Mouse (Mus musculus): Measurements from ENCODE around the gene Cmip. TPM values are rescaled to one million over a fixed set of nuclear protein-coding genes. Genes with fewer than 3 reads are reported as not detected.
A peak's percentile ranks its signal among the peaks of the same experiment; 100 is the strongest.

Cmip gene
- polyA plus RNA-seq, 1 experiment from 2014 or later = 21.8 TPM

- no peaks in the 10 kb centered on the region for H3K27me3 ChIP-seq
- WGBS = 87% methylated on average over 12 of the region's 12 CpGs
- H3K4me1 ChIP-seq = peaks cover 75% of the 10 kb centered on the region
- H3K4me3 ChIP-seq (replicated peaks) = no peak overlapping the region
- H3K9ac ChIP-seq = no peak overlapping the region
- no peak overlapping the region for H3K27ac ChIP-seq
- no peaks in the 10 kb centered on the region for H3K36me3 ChIP-seq
- no peaks in the 10 kb centered on the region for H3K9me3 ChIP-seq (replicated peaks)
- H3K4me2 ChIP-seq = no peak overlapping the region
- ATAC-seq (replicated peaks; ENCODE audit: low FRiP score) = no peak
These were observed 44.7 kb downstream of the Cmip start for GRCm38 (mm10) chr8:117301457-117302041.

GRCm38 (mm10) chr8:117302072-117302471 lies 45.2 kb downstream of the Cmip start:
- H3K27ac ChIP-seq = no peak overlapping the region

GRCm38 (mm10) chr8:117303666-117304065 lies 46.8 kb downstream of the Cmip start:
- Histone ChIP-seq H3K9me3 (replicated peaks) (no peaks in the 10 kb centered on the region), H3K9ac (no peak overlapping the region), H3K4me2 (no peak overlapping the region), H3K4me1 (peaks cover 79% of the 10 kb centered on the region), H3K36me3 (no peaks in the 10 kb centered on the region), H3K27ac (peak overlapping the region; percentile 57), H3K27me3 (no peaks in the 10 kb centered on the region), H3K4me3 (replicated peaks) (no peak overlapping the region)
- no peak for ATAC-seq (replicated peaks; ENCODE audit: low FRiP score)
- WGBS = 37% methylated on average over 9 of the region's 9 CpGs

More at GRCm38 (mm10) chr8:117302072-117302471, 45.2 kb downstream of the Cmip start:
- H3K4me1 ChIP-seq = peaks cover 78% of the 10 kb centered on the region
- ATAC-seq (replicated peaks; ENCODE audit: low FRiP score) = no peak
- H3K4me2 ChIP-seq = no peak overlapping the region
- H3K27me3 ChIP-seq = no peaks in the 10 kb centered on the region
- H3K36me3 ChIP-seq = no peaks in the 10 kb centered on the region
- no peak overlapping the region for H3K4me3 ChIP-seq (replicated peaks)
- 80% methylated on average over 11 of the region's 11 CpGs for WGBS
- no peaks in the 10 kb centered on the region for H3K9me3 ChIP-seq (replicated peaks)
- H3K9ac ChIP-seq = no peak overlapping the region

- no peaks in the 10 kb centered on the region for H3K36me3 ChIP-seq
- WGBS = 54% methylated on average over 5 of the region's 5 CpGs
These were observed 48.5 kb downstream of the Cmip start for GRCm38 (mm10) chr8:117305405-117305804.

GRCm38 (mm10) chr8:117306756-117307155 lies 49.9 kb downstream of the Cmip start:
- H3K9ac ChIP-seq = no peak overlapping the region
- no peak overlapping the region for H3K27ac ChIP-seq
- no peaks in the 10 kb centered on the region for H3K27me3 ChIP-seq
- WGBS = 91% methylated on average over 7 of the region's 7 CpGs
- H3K4me2 ChIP-seq = no peak overlapping the region
- H3K4me1 ChIP-seq = peaks cover 64% of the 10 kb centered on the region
- no peak overlapping the region for H3K4me3 ChIP-seq (replicated peaks)
- ATAC-seq (replicated peaks; ENCODE audit: low FRiP score) = no peak
- no peaks in the 10 kb centered on the region for H3K36me3 ChIP-seq
- H3K9me3 ChIP-seq (replicated peaks) = no peaks in the 10 kb centered on the region

More at GRCm38 (mm10) chr8:117305405-117305804, 48.5 kb downstream of the Cmip start:
- H3K4me2 ChIP-seq = no peak overlapping the region
- no peak overlapping the region for H3K4me3 ChIP-seq (replicated peaks)
- H3K9me3 ChIP-seq (replicated peaks) = no peaks in the 10 kb centered on the region
- H3K27me3 ChIP-seq = no peaks in the 10 kb centered on the region
- no peak for ATAC-seq (replicated peaks; ENCODE audit: low FRiP score)
- no peak overlapping the region for H3K27ac ChIP-seq
- no peak overlapping the region for H3K9ac ChIP-seq
- peaks cover 76% of the 10 kb centered on the region for H3K4me1 ChIP-seq

- Histone ChIP-seq H3K9me3 (replicated peaks) (no peaks in the 10 kb centered on the region), H3K4me1 (peaks cover 60% of the 10 kb centered on the region), H3K9ac (no peak overlapping the region), H3K27me3 (no peaks in the 10 kb centered on the region), H3K27ac (0 out of 2 replicates have a peak overlapping the region, but pooled peaks have one; percentile 74), H3K4me3 (replicated peaks) (no peak overlapping the region), H3K4me2 (no peak overlapping the region), H3K36me3 (no peaks in the 10 kb centered on the region)
- ATAC-seq (replicated peaks; ENCODE audit: low FRiP score) = no peak
- WGBS = 71% methylated on average over 8 of the region's 8 CpGs
These were observed 50.4 kb downstream of the Cmip start for GRCm38 (mm10) chr8:117307221-117307620.

GRCm38 (mm10) chr8:117308303-117309095 lies 51.6 kb downstream of the Cmip start:
- H3K4me1 ChIP-seq = peaks cover 53% of the 10 kb centered on the region
- H3K27me3 ChIP-seq = no peaks in the 10 kb centered on the region
- H3K4me3 ChIP-seq (replicated peaks) = no peak overlapping the region
- WGBS = 44% methylated on average over 13 of the region's 13 CpGs
- no peaks in the 10 kb centered on the region for H3K36me3 ChIP-seq
- H3K9me3 ChIP-seq (replicated peaks) = no peaks in the 10 kb centered on the region
- H3K4me2 ChIP-seq = no peak overlapping the region
- no peak for ATAC-seq (replicated peaks; ENCODE audit: low FRiP score)
- peak overlapping the region; percentile 74 for H3K27ac ChIP-seq
- H3K9ac ChIP-seq = no peak overlapping the region

GRCm38 (mm10) chr8:117309653-117310274 lies 52.9 kb downstream of the Cmip start:
- Histone ChIP-seq H3K4me3 (replicated peaks) (no peak overlapping the region), H3K9ac (no peak overlapping the region), H3K9me3 (replicated peaks) (no peaks in the 10 kb centered on the region), H3K27me3 (no peaks in the 10 kb centered on the region), H3K4me1 (peaks cover 53% of the 10 kb centered on the region), H3K36me3 (no peaks in the 10 kb centered on the region), H3K4me2 (no peak overlapping the region), H3K27ac (no peak overlapping the region)
- 82% methylated on average over 12 of the region's 12 CpGs for WGBS
- ATAC-seq (replicated peaks; ENCODE audit: low FRiP score) = no peak

- no peak overlapping the region for H3K4me2 ChIP-seq
- H3K9ac ChIP-seq = no peak overlapping the region
- H3K36me3 ChIP-seq = no peaks in the 10 kb centered on the region
- no peak overlapping the region for H3K4me3 ChIP-seq (replicated peaks)
- H3K9me3 ChIP-seq (replicated peaks) = no peaks in the 10 kb centered on the region
- peaks cover 59% of the 10 kb centered on the region for H3K4me1 ChIP-seq
- no peaks in the 10 kb centered on the region for H3K27me3 ChIP-seq
- 77% methylated on average over 8 of the region's 8 CpGs for WGBS
- no peak overlapping the region for H3K27ac ChIP-seq
- ATAC-seq (replicated peaks; ENCODE audit: low FRiP score) = no peak
These were observed 54.2 kb downstream of the Cmip start for GRCm38 (mm10) chr8:117310961-117311561.

- H3K27me3 ChIP-seq = no peaks in the 10 kb centered on the region
- H3K27ac ChIP-seq = peak overlapping the region; percentile 78
- no peak overlapping the region for H3K9ac ChIP-seq
- 14% methylated on average over 8 of the region's 8 CpGs for WGBS
- H3K9me3 ChIP-seq (replicated peaks) = no peaks in the 10 kb centered on the region
- peak; percentile 78 for ATAC-seq (replicated peaks; ENCODE audit: low FRiP score)
- H3K4me2 ChIP-seq = no peak overlapping the region
- H3K36me3 ChIP-seq = no peaks in the 10 kb centered on the region
- peaks cover 64% of the 10 kb centered on the region for H3K4me1 ChIP-seq
- no peak overlapping the region for H3K4me3 ChIP-seq (replicated peaks)
These were observed 57.6 kb downstream of the Cmip start for GRCm38 (mm10) chr8:117314308-117314953.

- Histone ChIP-seq H3K4me3 (replicated peaks) (no peak overlapping the region), H3K4me2 (no peak overlapping the region), H3K27ac (no peak overlapping the region), H3K9me3 (replicated peaks) (no peaks in the 10 kb centered on the region), H3K9ac (no peak overlapping the region), H3K27me3 (no peaks in the 10 kb centered on the region), H3K4me1 (peaks cover 59% of the 10 kb centered on the region), H3K36me3 (no peaks in the 10 kb centered on the region)
- 83% methylated on average over 16 of the region's 16 CpGs for WGBS
- no peak for ATAC-seq (replicated peaks; ENCODE audit: low FRiP score)
These were observed 58.9 kb downstream of the Cmip start for GRCm38 (mm10) chr8:117315727-117316126.
